In genomic region chr19:55018872-55019271, GRCm38 (mm10) we compare ENCODE assay signal across 18 mouse cellular contexts.
A peak's percentile ranks its signal among the peaks of the same experiment; 100 is the strongest.
DNase-seq lines count a peak whose midpoint lies in the region; ATAC-seq lines count a peak whose summit lies in the region.
"Had no signal": no experiment of that assay in that cellular context is flagged by ENCODE, and none has a peak within 500 bp of the region (broad histone marks: within the 10 kb centered on the region; RNA-seq: fewer than 3 reads in every experiment).

No protein-coding gene starts in this region.

- H3K4me1 ChIP-seq in hindbrain, embryonic 14.5 days (replicated peaks; ENCODE audit: control insufficient read depth, insufficient read depth, low read length), result no peaks in the 10 kb centered on the region
- H3K4me1 ChIP-seq in kidney, embryonic 15.5 days, result 0 out of 2 replicates have a peak, but pooled peaks cover 3% of the 10 kb centered on the region
- no peaks in the 10 kb centered on the region for H3K4me1 ChIP-seq in neural tube, embryonic 14.5 days (ENCODE audit: control insufficient read depth, insufficient read depth, low read length)
- H3K4me1 ChIP-seq: embryonic facial prominence, embryonic 13.5 days; heart, embryonic 15.5 days; limb, embryonic 15.5 days; megakaryocyte, embryonic 14.5 days had no signal

- no peaks in the 10 kb centered on the region for H3K27me3 ChIP-seq in hindbrain, embryonic 14.5 days (ENCODE audit: control insufficient read depth, insufficient read depth, low read length)
- H3K27me3 ChIP-seq in kidney, embryonic 15.5 days, result no peaks in the 10 kb centered on the region
- H3K27me3 ChIP-seq in neural tube, embryonic 14.5 days (ENCODE audit: control insufficient read depth, insufficient read depth, low read length), result no peaks in the 10 kb centered on the region
- H3K27me3 ChIP-seq: embryonic facial prominence, embryonic 13.5 days; heart, embryonic 15.5 days; limb, embryonic 15.5 days; megakaryocyte, embryonic 14.5 days had no signal

- H3K36me3 ChIP-seq in hindbrain, embryonic 14.5 days (replicated peaks; ENCODE audit: control insufficient read depth, insufficient read depth), result no peaks in the 10 kb centered on the region
- H3K36me3 ChIP-seq in kidney, embryonic 15.5 days, result no peaks in the 10 kb centered on the region
- H3K36me3 ChIP-seq in neural tube, embryonic 14.5 days (ENCODE audit: control insufficient read depth, insufficient read depth, low read length), result no peaks in the 10 kb centered on the region
- H3K36me3 ChIP-seq: embryonic facial prominence, embryonic 13.5 days; heart, embryonic 15.5 days; limb, embryonic 15.5 days had no signal

- DNase-seq in kidney, adult 11 months, result peak; percentile 26
- no peak for DNase-seq in kidney, postnatal 4 days
- peak; percentile 33 for DNase-seq in hindbrain, embryonic 14.5 days (ENCODE audit: low spot score)
- no peak for DNase-seq in right cerebral cortex, adult 2 months (ENCODE audit: low spot score in 2 of 2)
- DNase-seq in cerebellum, postnatal 14 days, result no peak
- DNase-seq: adrenal gland, postnatal 10 days; cerebellum, adult 2 months; heart, adult 2 months; lung, postnatal 10 days; right cerebral cortex, postnatal 4 days; thymus, postnatal 25 days had no signal

- peak; percentile 84; the same call in 1 of the 2 replicates for ATAC-seq in hindbrain, embryonic 14.5 days (ENCODE audit: low FRiP score)
- 0 out of 2 replicates have a peak, but pooled peaks have one; percentile 33 for ATAC-seq in kidney, embryonic 15.5 days (replicated peaks; ENCODE audit: low FRiP score)
- peak; percentile 88 for ATAC-seq in neural tube, embryonic 14.5 days (ENCODE audit: low read depth)

- 28% methylated on average over 1 of the region's 1 CpGs for WGBS in hindbrain, embryonic 14.5 days
- WGBS in kidney, embryonic 15.5 days, result 19% methylated on average over 1 of the region's 1 CpGs
- WGBS in neural tube, embryonic 14.5 days, result 34% methylated on average over 1 of the region's 1 CpGs

- H3K27ac ChIP-seq in hindbrain, embryonic 14.5 days, result no peak overlapping the region
- H3K27ac ChIP-seq in kidney, embryonic 15.5 days, result 0 out of 2 replicates have a peak overlapping the region, but pooled peaks have one; percentile 56
- 0 out of 2 replicates have a peak overlapping the region, but pooled peaks have one; percentile 0 for H3K27ac ChIP-seq in neural tube, embryonic 14.5 days (ENCODE audit: low read depth, low read length)
- H3K27ac ChIP-seq: embryonic facial prominence, embryonic 13.5 days; heart, adult 2 months; heart, embryonic 15.5 days; limb, embryonic 15.5 days had no signal

- H3K9ac ChIP-seq in hindbrain, embryonic 14.5 days, result no peak overlapping the region
- no peak overlapping the region for H3K9ac ChIP-seq in kidney, embryonic 15.5 days
- H3K9ac ChIP-seq in neural tube, embryonic 14.5 days (replicated peaks; ENCODE audit: low read depth, low read length), result no peak overlapping the region
- H3K9ac ChIP-seq: embryonic facial prominence, embryonic 13.5 days; heart, embryonic 15.5 days; limb, embryonic 15.5 days had no signal

- no peaks in the 10 kb centered on the region for H3K9me3 ChIP-seq in hindbrain, embryonic 14.5 days (ENCODE audit: control insufficient read depth, low read length)
- no peaks in the 10 kb centered on the region for H3K9me3 ChIP-seq in kidney, embryonic 15.5 days (replicated peaks)
- H3K9me3 ChIP-seq in neural tube, embryonic 14.5 days (ENCODE audit: control insufficient read depth, low read length), result no peaks in the 10 kb centered on the region
- H3K9me3 ChIP-seq: heart, embryonic 15.5 days had no signal

- H3K4me3 ChIP-seq in hindbrain, embryonic 14.5 days (replicated peaks; ENCODE audit: low read length), result no peak overlapping the region
- no peak overlapping the region for H3K4me3 ChIP-seq in kidney, embryonic 15.5 days (replicated peaks)
- no peak overlapping the region for H3K4me3 ChIP-seq in neural tube, embryonic 14.5 days (ENCODE audit: low read depth, low read length)
- H3K4me3 ChIP-seq: embryonic facial prominence, embryonic 13.5 days; heart, adult 2 months; heart, embryonic 15.5 days; limb, embryonic 15.5 days; megakaryocyte, embryonic 14.5 days; myocyte had no signal

- H3K4me2 ChIP-seq in hindbrain, embryonic 14.5 days (replicated peaks), result no peak overlapping the region
- H3K4me2 ChIP-seq in kidney, embryonic 15.5 days, result no peak overlapping the region
- no peak overlapping the region for H3K4me2 ChIP-seq in neural tube, embryonic 14.5 days (ENCODE audit: low read depth, low read length)
- H3K4me2 ChIP-seq: embryonic facial prominence, embryonic 13.5 days; heart, embryonic 15.5 days; limb, embryonic 15.5 days had no signal

Comparison
In these comparisons a context has a peak if more than half of its experiments do, and no peak if none do; other contexts are left out.
1. DNase-seq: peak in kidney, adult 11 months (single experiment) and hindbrain, embryonic 14.5 days (single experiment); none in kidney, postnatal 4 days (0 of 2), right cerebral cortex, adult 2 months (0 of 2) and cerebellum, postnatal 14 days (0 of 2).
2. ATAC-seq: peak in every context shown above with its lines; median percentile 88 in neural tube, embryonic 14.5 days; 84 in hindbrain, embryonic 14.5 days; 33 in kidney, embryonic 15.5 days.